Comparison of ENCODE assay signal across 8 mouse cellular contexts in the genomic region with DNA sequence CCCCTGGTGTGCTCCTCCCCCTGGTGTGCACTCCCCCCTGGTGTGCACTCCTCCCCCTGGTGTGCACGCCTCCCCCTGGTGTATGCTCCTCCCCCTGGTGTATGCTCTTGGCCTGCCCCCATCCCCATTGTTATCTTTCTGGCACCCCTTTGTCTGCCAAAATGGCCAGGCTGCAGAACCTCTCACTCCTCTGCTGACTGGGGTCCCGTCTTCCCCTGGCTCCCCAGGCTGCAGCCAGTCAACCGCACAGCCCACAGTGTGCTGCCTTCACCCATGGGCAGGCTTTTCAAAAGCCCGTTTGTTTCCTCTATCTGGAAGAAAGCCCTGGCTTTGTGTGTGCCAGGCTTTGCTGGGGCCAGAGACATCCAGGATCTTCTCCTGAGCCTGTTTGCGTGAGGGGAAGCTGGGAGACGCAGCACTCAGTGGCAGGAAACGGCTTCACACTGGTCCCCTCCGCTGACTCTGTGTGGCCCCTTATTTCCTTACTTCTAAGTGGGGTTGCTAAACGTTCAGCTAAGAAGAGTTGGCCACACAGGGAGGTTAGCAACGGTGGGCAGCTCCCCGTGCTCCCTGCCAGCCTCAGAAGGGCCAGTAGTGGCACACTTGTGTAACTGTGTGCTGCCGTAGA.
A peak's percentile ranks its signal among the peaks of the same experiment; 100 is the strongest.
DNase-seq lines count a peak whose midpoint lies in the region; ATAC-seq lines count a peak whose summit lies in the region.

No protein-coding gene starts in this region.

- no peaks in the 10 kb centered on the region for H3K27me3 ChIP-seq in kidney, embryonic 15.5 days
- H3K27me3 ChIP-seq in forebrain, embryonic 16.5 days (replicated peaks; ENCODE audit: control insufficient read depth, insufficient read depth, low read length): no peaks in the 10 kb centered on the region

- H3K4me3 ChIP-seq in kidney, embryonic 15.5 days (replicated peaks): no peak overlapping the region
- H3K4me3 ChIP-seq in forebrain, embryonic 16.5 days (replicated peaks; ENCODE audit: low read length): no peak overlapping the region

- H3K4me2 ChIP-seq in kidney, embryonic 15.5 days: peak overlapping the region; percentile 17; the same call in 1 of the 2 replicates
- peak overlapping the region; percentile 44 for H3K4me2 ChIP-seq in forebrain, embryonic 16.5 days (ENCODE audit: low read length)

- peaks cover 38% of the 10 kb centered on the region for H3K4me1 ChIP-seq in kidney, embryonic 15.5 days
- peaks cover 34% of the 10 kb centered on the region for H3K4me1 ChIP-seq in forebrain, embryonic 16.5 days (replicated peaks; ENCODE audit: control insufficient read depth, insufficient read depth, low read length)

- no peaks in the 10 kb centered on the region for H3K9me3 ChIP-seq in kidney, embryonic 15.5 days (replicated peaks)
- no peaks in the 10 kb centered on the region for H3K9me3 ChIP-seq in forebrain, embryonic 16.5 days (ENCODE audit: control insufficient read depth, low read length)

- H3K27ac ChIP-seq in kidney, embryonic 15.5 days: peak overlapping the region; percentile 92
- H3K27ac ChIP-seq in forebrain, embryonic 16.5 days (ENCODE audit: low read length): peak overlapping the region; percentile 94

- H3K9ac ChIP-seq in kidney, embryonic 15.5 days: peak overlapping the region; percentile 26; the same call in 1 of the 2 replicates
- peak overlapping the region; percentile 52 for H3K9ac ChIP-seq in forebrain, embryonic 16.5 days (replicated peaks; ENCODE audit: low read depth, low read length)

- no peak for DNase-seq in kidney, postnatal 10 days
- DNase-seq in cerebellum, adult 11 months: peak; percentile 73
- DNase-seq in layer of hippocampus, adult 9-11 months: peak; percentile 81
- DNase-seq in mesoderm, embryonic 11.5 days (ENCODE audit: low read depth, low spot score): peak; percentile 41
- DNase-seq in thymus, adult 18-20 months: peak; percentile 43 to 58
- DNase-seq in urinary bladder, postnatal 25 days (ENCODE audit: low spot score): no peak

- ATAC-seq in kidney, embryonic 15.5 days (replicated peaks; ENCODE audit: low FRiP score): 0 out of 2 replicates have a peak, but pooled peaks have one; percentile 17
- ATAC-seq in forebrain, embryonic 16.5 days: peak; percentile 85

- 20% methylated on average over 12 of the region's 12 CpGs for WGBS in kidney, embryonic 15.5 days
- WGBS in forebrain, embryonic 16.5 days: 3% methylated on average over 11 of the region's 12 CpGs

- peaks cover 16% of the 10 kb centered on the region for H3K36me3 ChIP-seq in kidney, embryonic 15.5 days
- no peaks in the 10 kb centered on the region for H3K36me3 ChIP-seq in forebrain, embryonic 16.5 days (ENCODE audit: control insufficient read depth, insufficient read depth)

Comparison
In these comparisons a context has a peak if more than half of its experiments do, and no peak if none do; other contexts are left out.
1. DNase-seq: peak in cerebellum, adult 11 months (single experiment), layer of hippocampus, adult 9-11 months (single experiment), mesoderm, embryonic 11.5 days (single experiment) and thymus, adult 18-20 months (2 of 2); none in kidney, postnatal 10 days (single experiment) and urinary bladder, postnatal 25 days (single experiment).